Mouse (Mus musculus): ENCODE results near the gene Zmynd10. TPM values are rescaled to one million over a fixed set of nuclear protein-coding genes. Genes with fewer than 3 reads are reported as not detected.

The Zmynd10 gene
- polyA plus RNA-seq, 1 experiment: 0.40 TPM

DNA sequence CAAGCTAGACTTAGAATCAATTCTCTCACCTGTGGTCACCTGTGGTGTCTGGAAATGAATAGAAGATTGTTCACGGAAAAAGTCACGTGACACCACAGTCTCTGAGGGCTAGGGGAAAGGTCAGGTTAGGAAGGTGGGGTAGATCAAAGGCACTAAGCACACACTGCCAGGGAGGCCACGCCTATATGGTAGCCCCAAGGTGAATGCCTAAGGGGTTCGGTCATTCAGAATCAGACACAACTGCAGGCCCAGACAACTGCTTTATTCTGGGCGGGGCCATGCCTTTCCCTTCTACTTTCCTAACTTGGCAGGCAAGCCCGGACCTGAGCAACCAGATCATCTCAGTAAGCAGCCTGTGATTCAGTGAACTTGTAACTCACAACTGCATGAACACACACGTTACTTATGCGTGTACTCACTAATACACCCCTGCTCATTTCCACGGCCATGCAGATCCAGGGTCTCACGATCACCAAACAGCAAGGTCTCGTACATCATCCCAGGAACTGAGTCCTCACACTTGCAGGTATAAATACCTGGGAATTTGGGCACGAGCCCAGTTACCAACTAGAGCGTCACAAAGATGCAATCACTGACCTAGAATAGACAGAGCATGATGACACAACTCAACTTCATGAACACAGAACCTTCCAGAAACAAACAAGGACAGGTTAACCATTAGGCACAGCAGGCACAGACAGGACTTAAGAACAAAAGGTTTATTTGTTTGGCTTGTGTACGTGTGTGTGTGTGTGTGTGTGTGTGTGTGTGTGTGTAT lies 28.7 kb downstream of the Zmynd10 start:
- peak; percentile 78 for DNase-seq (ENCODE audit: low read depth, low spot score)
- WGBS: 27% methylated on average over 14 of the region's 14 CpGs

GRCm38 (mm10) chr9:107576357-107577107 lies 29.4 kb downstream of the Zmynd10 start, which contains the start of gene Hyal1:
TSS of gene Hyal1 (plus strand) at chr9:107576927.
- WGBS: 9% methylated on average over 16 of the region's 16 CpGs
- DNase-seq (ENCODE audit: low read depth, low spot score): no peak

GRCm38 (mm10) chr9:107577871-107578270 lies 30.8 kb downstream of the Zmynd10 start:
- WGBS: 91% methylated on average over 10 of the region's 10 CpGs
- DNase-seq (ENCODE audit: low read depth, low spot score): no peak

GRCm38 (mm10) chr9:107578587-107578986 lies 31.5 kb downstream of the Zmynd10 start, which contains the start of gene Naa80:
TSS of gene Naa80 (plus strand) at chr9:107578887.
- no peak for DNase-seq (ENCODE audit: low read depth, low spot score)
- WGBS: 63% methylated on average over 3 of the region's 3 CpGs

- WGBS: 92% methylated on average over 14 of the region's 14 CpGs
- no peak for DNase-seq (ENCODE audit: low read depth, low spot score)
Measured at GRCm38 (mm10) chr9:107579023-107579900, 32.2 kb downstream of the Zmynd10 start.

GRCm38 (mm10) chr9:107580501-107581317 lies 33.6 kb downstream of the Zmynd10 start, which contains the start of gene Hyal3:
TSS of gene Hyal3 (plus strand) at chr9:107580818.
- DNase-seq (ENCODE audit: low read depth, low spot score): peak; percentile 86
- under 1% methylated on average over 32 of the region's 32 CpGs for WGBS

DNA sequence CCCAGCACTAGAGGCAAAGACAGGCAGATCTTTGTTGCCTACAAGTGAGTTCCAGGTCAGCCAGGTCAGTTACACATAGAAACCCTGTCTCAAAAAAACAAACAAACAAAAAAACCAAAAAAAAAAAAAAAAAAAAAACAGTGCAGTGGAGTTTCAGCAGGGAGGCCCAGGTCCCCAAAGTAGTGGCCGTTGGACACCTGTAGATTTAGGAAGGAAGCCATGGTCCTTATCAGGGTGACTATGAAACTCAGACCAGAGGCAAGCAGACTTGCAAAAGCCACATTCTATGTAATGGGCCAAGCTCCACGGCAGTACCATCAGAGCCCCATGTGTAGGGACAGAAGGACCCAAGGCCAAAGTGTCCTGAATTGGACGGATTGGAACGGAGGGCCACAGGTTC lies 34.5 kb downstream of the Zmynd10 start:
- 45% methylated on average over 4 of the region's 4 CpGs for WGBS
- DNase-seq (ENCODE audit: low read depth, low spot score): no peak

DNA sequence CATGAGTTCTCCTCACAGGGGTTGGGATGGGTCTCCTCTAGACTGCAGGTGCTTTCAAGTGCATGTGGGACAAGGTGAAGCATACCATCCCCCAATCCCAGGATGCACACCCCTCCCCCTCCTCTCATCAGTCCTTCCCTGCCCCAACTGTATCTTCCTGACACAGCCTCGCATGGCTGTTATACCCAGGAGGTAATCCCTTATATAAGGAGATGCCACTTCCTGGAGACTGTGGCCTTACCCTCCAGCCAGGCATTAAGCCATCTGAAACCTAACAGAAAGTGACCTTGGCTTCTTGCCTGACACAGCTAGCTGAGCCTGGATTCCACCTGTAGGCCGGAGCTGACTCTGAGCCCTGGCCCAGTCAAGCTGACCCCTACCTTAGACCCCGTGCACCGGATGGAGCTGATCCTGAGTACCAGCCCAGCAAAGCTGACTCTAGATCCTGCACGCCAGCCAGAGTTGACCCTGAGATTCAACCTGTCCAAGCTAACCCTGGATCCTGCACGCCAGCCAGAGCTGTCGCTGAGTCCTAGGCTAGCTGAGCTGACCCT lies 35.5 kb downstream of the Zmynd10 start:
- WGBS: 78% methylated on average over 7 of the region's 7 CpGs
- no peak for DNase-seq (ENCODE audit: low read depth, low spot score)

GRCm38 (mm10) chr9:107583174-107583573 lies 36.1 kb downstream of the Zmynd10 start:
- DNase-seq (ENCODE audit: low read depth, low spot score): no peak
- 91% methylated on average over 14 of the region's 14 CpGs for WGBS

DNA sequence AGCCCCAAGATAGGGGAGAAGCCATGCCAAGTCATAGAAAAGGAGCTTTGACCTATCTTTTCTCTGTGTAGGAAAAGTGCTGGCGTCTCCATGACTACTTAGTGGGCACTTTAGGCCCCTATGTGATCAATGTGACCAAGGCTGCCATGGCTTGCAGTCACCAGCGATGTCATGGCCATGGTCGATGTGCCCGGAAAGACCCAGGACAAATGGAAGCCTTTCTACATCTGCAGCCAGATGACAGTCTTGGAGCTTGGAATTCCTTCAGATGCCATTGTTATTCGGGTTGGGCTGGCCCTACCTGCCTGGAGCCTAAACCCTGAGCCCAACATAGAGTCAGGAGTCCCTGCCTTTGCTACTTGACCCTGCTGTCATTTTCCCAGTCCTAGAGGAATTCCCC lies 39.4 kb downstream of the Zmynd10 start:
- no peak for DNase-seq (ENCODE audit: low read depth, low spot score)
- 86% methylated on average over 5 of the region's 5 CpGs for WGBS

- 8% methylated on average over 46 of the region's 46 CpGs for WGBS
- DNase-seq (ENCODE audit: low read depth, low spot score): peak; percentile 98
Measured at GRCm38 (mm10) chr9:107586974-107587832, 40.1 kb downstream of the Zmynd10 start, which contains the start of gene Ifrd2. TSS of gene Ifrd2 (plus strand) at chr9:107587642.

GRCm38 (mm10) chr9:107587833-107588639 lies 40.9 kb downstream of the Zmynd10 start:
- 1% methylated on average over 33 of the region's 33 CpGs for WGBS
- no peak for DNase-seq (ENCODE audit: low read depth, low spot score)

- WGBS: 30% methylated on average over 25 of the region's 25 CpGs
- no peak for DNase-seq (ENCODE audit: low read depth, low spot score)
Measured at GRCm38 (mm10) chr9:107590058-107590772, 43.1 kb downstream of the Zmynd10 start.

- no peak for DNase-seq (ENCODE audit: low read depth, low spot score)
- WGBS: 25% methylated on average over 6 of the region's 6 CpGs
Measured at GRCm38 (mm10) chr9:107590773-107591060, 43.6 kb downstream of the Zmynd10 start.

DNA sequence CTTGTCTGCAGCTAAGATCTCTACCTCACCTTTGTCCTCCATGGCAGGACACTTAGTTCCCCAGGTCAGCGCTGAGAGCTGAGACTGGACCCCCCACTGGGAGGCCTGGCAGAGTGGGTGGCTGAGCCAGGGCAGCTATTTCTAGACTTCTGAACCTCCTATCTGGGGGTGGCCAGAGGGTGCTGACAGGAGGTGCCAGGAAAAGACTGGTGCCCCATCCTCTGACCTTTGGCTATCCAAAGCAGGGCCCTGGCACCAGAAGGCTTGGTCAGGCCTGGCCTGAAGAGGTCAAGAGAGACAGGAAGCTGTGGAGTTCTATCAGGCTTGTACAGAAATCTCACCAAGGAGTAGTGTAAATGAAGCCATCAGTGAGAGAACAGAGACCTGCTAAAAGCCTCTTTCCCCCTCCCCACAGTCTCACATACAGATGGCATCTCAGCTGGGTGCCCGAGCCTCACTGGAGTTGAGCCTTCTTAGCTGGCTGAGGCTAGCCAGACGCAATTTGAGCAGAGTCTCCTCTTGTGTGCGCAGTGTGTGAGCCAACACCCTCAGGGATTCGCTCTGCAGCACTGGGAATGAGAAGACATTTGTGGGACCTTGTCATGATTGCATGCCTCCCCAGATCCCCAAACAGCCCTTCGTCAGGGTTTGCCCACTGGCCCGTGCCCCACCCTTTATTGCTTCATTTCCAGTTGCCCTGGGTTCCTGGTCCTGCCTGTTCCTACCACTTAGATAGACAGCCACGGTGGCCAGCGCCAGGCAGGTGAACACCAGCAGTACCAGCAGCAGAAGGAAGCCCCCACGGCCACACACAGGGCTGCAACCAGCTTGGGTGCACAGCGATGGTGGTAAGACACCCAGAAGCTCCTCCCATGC lies 46.2 kb downstream of the Zmynd10 start:
- 73% methylated on average over 11 of the region's 11 CpGs for WGBS
- no peak for DNase-seq (ENCODE audit: low read depth, low spot score)
